Mouse (Mus musculus) liver, adult 2 months (tissue): ENCODE results near the gene Zfp871. TPM values are rescaled to one million over a fixed set of nuclear protein-coding genes. Genes with fewer than 3 reads are reported as not detected.

Source experiments
- DNase-seq: peaks from one replicate; pipeline ENCODE4 v3.0.0-alpha.2; 2011; ENCODE audit warnings: low read depth, low spot score; ENCODE audit errors: extremely low read depth
- H3K27ac ChIP-seq: fragments of 200-500 bp; replicated peaks from 2 replicates; pipeline ENCODE4 v1.5.1; 2012; ENCODE audit warnings: low read depth, mild to moderate bottlenecking, control low read depth, inconsistent platforms, low read length; ENCODE audit not compliant: insufficient read depth
- H3K27me3 ChIP-seq: fragments of 200-500 bp; 2 replicates; pipeline ENCODE4 v1.6.1; 2012; ENCODE audit warnings: mild to moderate bottlenecking, moderate library complexity, low read length, inconsistent platforms; ENCODE audit not compliant: control insufficient read depth, insufficient read depth
- H3K36me3 ChIP-seq: fragments of 200-500 bp; 2 replicates; pipeline ENCODE4 v1.6.1; 2012; ENCODE audit warnings: low read length, inconsistent platforms; ENCODE audit not compliant: control insufficient read depth, insufficient read depth
- H3K4me1 ChIP-seq: fragments of 200-500 bp; 2 replicates; pipeline ENCODE4 v1.6.1; 2011; ENCODE audit warnings: low read length; ENCODE audit not compliant: control insufficient read depth, insufficient read depth
- H3K4me3 ChIP-seq: fragments of 200-500 bp; 2 replicates; pipeline ENCODE4 v1.5.1; 2011; ENCODE audit warnings: low read depth, mild to moderate bottlenecking, control low read depth, low read length, moderate library complexity; ENCODE audit not compliant: insufficient read depth
- H3K79me2 ChIP-seq: fragments of 200-500 bp; 2 replicates; pipeline ENCODE4 v1.6.1; 2012; ENCODE audit warnings: inconsistent platforms, mild to moderate bottlenecking, low read length, moderate library complexity; ENCODE audit not compliant: control insufficient read depth, insufficient read depth
- H3K9ac ChIP-seq: fragments of 200-500 bp; 2 replicates; pipeline ENCODE4 v1.6.1; 2012; ENCODE audit warnings: low read depth, mild to moderate bottlenecking, control low read depth, inconsistent platforms, low read length
- CTCF ChIP-seq: fragments of 200-500 bp; IDR thresholded peaks from 2 replicates; pipeline ENCODE4 v1.5.1; 2011; ENCODE audit warnings: low read depth, low read length, control low read depth
- POLR2A ChIP-seq: fragments of 200-500 bp; IDR thresholded peaks from 2 replicates; pipeline ENCODE4 v1.6.1; 2011; ENCODE audit warnings: low read length, control low read depth; ENCODE audit not compliant: insufficient read depth; ENCODE audit errors: extremely low read depth
- WGBS: fragments of 180-500 bp; shearing (Covaris S2); methylation state at CpG from one replicate; pipeline ENCODE4 v1.1.7; 2018; 5-methylcytosine and 5-hydroxymethylcytosine counted together
- polyA plus RNA-seq: library from polyadenylated mRNA; depleted of rRNA; stranded (reverse); fragments of >200 nt; gene quantifications from 2 replicates; pipeline ENCODE4 v1.2.3, GENCODE M21; 2012
- total RNA-seq: library from RNA; depleted of rRNA; stranded (reverse); fragments of >200 nt; gene quantifications from 2 replicates; pipeline ENCODE4 v1.2.3, GENCODE M21; 2014

The Zfp871 gene
- total and polyA plus RNA-seq, 2 experiments = 8.1 to 33.0 TPM

- peak overlapping the region; percentile 93 for H3K4me3 ChIP-seq
- H3K27me3 ChIP-seq = no peaks in the 10 kb centered on the region
- H3K79me2 ChIP-seq = peaks cover 28% of the 10 kb centered on the region; the same call in 1 of the 2 replicates
- H3K9ac ChIP-seq = peak overlapping the region; percentile 97
- H3K4me1 ChIP-seq = peaks cover 15% of the 10 kb centered on the region
- TF ChIP-seq CTCF (no peak), POLR2A (no peak)
- 0% methylated on average over 31 of the region's 31 CpGs for WGBS
- H3K36me3 ChIP-seq = peaks cover 26% of the 10 kb centered on the region
- DNase-seq = peak; percentile 90
- H3K27ac ChIP-seq = peak overlapping the region; percentile 98
These were observed 522 bp downstream of the Zfp871 start for GRCm38 (mm10) chr17:32787436-32788093.

GRCm38 (mm10) chr17:32786944-32787343 lies 1.1 kb downstream of the Zfp871 start:
- WGBS = 10% methylated on average over 6 of the region's 6 CpGs
- Histone ChIP-seq H3K27me3 (no peaks in the 10 kb centered on the region), H3K9ac (peak overlapping the region; percentile 33), H3K4me1 (peaks cover 15% of the 10 kb centered on the region), H3K4me3 (peak overlapping the region; percentile 93), H3K27ac (peak overlapping the region; percentile 67), H3K36me3 (peaks cover 30% of the 10 kb centered on the region), H3K79me2 (peaks cover 32% of the 10 kb centered on the region; the same call in 1 of the 2 replicates)
- DNase-seq = peak; percentile 69
- TF ChIP-seq POLR2A (no peak), CTCF (no peak)

GRCm38 (mm10) chr17:32785656-32786055 lies 2.4 kb downstream of the Zfp871 start:
- peaks cover 33% of the 10 kb centered on the region for H3K36me3 ChIP-seq
- H3K9ac ChIP-seq = 0 out of 2 replicates have a peak overlapping the region, but pooled peaks have one; percentile 4
- DNase-seq = peak; percentile 30
- WGBS = 76% methylated on average over 3 of the region's 3 CpGs
- H3K4me3 ChIP-seq = no peak overlapping the region
- TF ChIP-seq CTCF (no peak), POLR2A (no peak)
- no peaks in the 10 kb centered on the region for H3K27me3 ChIP-seq
- peaks cover 35% of the 10 kb centered on the region; the same call in 1 of the 2 replicates for H3K79me2 ChIP-seq
- no peak overlapping the region for H3K27ac ChIP-seq
- peaks cover 15% of the 10 kb centered on the region for H3K4me1 ChIP-seq

- no peak for TF ChIP-seq POLR2A
- no peak for TF ChIP-seq CTCF
- Histone ChIP-seq H3K27me3 (no peaks in the 10 kb centered on the region), H3K36me3 (peaks cover 66% of the 10 kb centered on the region), H3K79me2 (peaks cover 33% of the 10 kb centered on the region), H3K4me1 (0 out of 2 replicates have a peak, but pooled peaks cover 3% of the 10 kb centered on the region), H3K4me3 (no peak overlapping the region), H3K27ac (no peak overlapping the region), H3K9ac (no peak overlapping the region)
- WGBS = over 99% methylated on average over 3 of the region's 3 CpGs
- DNase-seq = no peak
These were observed 10.5 kb downstream of the Zfp871 start for GRCm38 (mm10) chr17:32777564-32777963.

GRCm38 (mm10) chr17:32771213-32771612 lies 16.9 kb downstream of the Zfp871 start:
- Histone ChIP-seq H3K27ac (no peak overlapping the region), H3K4me3 (no peak overlapping the region), H3K27me3 (no peaks in the 10 kb centered on the region), H3K36me3 (peaks cover 76% of the 10 kb centered on the region), H3K79me2 (peaks cover 3% of the 10 kb centered on the region; the same call in 1 of the 2 replicates), H3K4me1 (no peaks in the 10 kb centered on the region), H3K9ac (no peak overlapping the region)
- TF ChIP-seq CTCF = 0 out of 2 replicates have a peak, but pooled peaks have one; percentile 15
- TF ChIP-seq POLR2A = no peak
- DNase-seq = no peak
- WGBS = 38% methylated on average over 1 of the region's 1 CpGs

GRCm38 (mm10) chr17:32766422-32766821 lies 21.7 kb downstream of the Zfp871 start:
- H3K4me3 ChIP-seq = no peak overlapping the region
- H3K79me2 ChIP-seq = no peaks in the 10 kb centered on the region; the same call in 1 of the 2 replicates
- H3K4me1 ChIP-seq = no peaks in the 10 kb centered on the region
- H3K9ac ChIP-seq = no peak overlapping the region
- peaks cover 48% of the 10 kb centered on the region for H3K36me3 ChIP-seq
- DNase-seq = no peak
- TF ChIP-seq POLR2A = no peak
- TF ChIP-seq CTCF = no peak
- H3K27ac ChIP-seq = no peak overlapping the region
- WGBS = 99% methylated on average over 2 of the region's 2 CpGs
- H3K27me3 ChIP-seq = no peaks in the 10 kb centered on the region
